ENCODE assay signal across 15 mouse cellular contexts in genomic region chrX:157920093-157920492, GRCm38 (mm10).
"Had no signal": no experiment of that assay in that cellular context is flagged by ENCODE, and none has a peak within 500 bp of the region (broad histone marks: within the 10 kb centered on the region; RNA-seq: fewer than 3 reads in every experiment).

No protein-coding gene starts in this region.

- H3K27ac ChIP-seq: limb, embryonic 15.5 days; liver, embryonic 12.5 days; midbrain, embryonic 15.5 days; neural tube, embryonic 12.5 days; stomach, embryonic 15.5 days had no signal

- H3K9me3 ChIP-seq: limb, embryonic 15.5 days; liver, embryonic 12.5 days; megakaryocyte, embryonic 14.5 days; midbrain, embryonic 15.5 days; neural tube, embryonic 12.5 days; stomach, embryonic 15.5 days had no signal

- H3K9ac ChIP-seq: limb, embryonic 15.5 days; liver, embryonic 12.5 days; lung, embryonic 14.5 days; midbrain, embryonic 15.5 days; neural tube, embryonic 12.5 days; stomach, embryonic 15.5 days had no signal

- H3K4me2 ChIP-seq: limb, embryonic 15.5 days; liver, embryonic 12.5 days; lung, embryonic 14.5 days; midbrain, embryonic 11.5 days; midbrain, embryonic 15.5 days; neural tube, embryonic 12.5 days; stomach, embryonic 15.5 days had no signal

- H3K27me3 ChIP-seq: limb, embryonic 15.5 days; liver, embryonic 12.5 days; megakaryocyte, embryonic 14.5 days; midbrain, embryonic 15.5 days; neural tube, embryonic 12.5 days; stomach, embryonic 15.5 days had no signal

- H3K4me3 ChIP-seq: limb, embryonic 15.5 days; liver, embryonic 12.5 days; megakaryocyte, embryonic 14.5 days; midbrain, embryonic 15.5 days; neural tube, embryonic 12.5 days; stomach, embryonic 15.5 days had no signal

- H3K36me3 ChIP-seq: limb, embryonic 15.5 days; liver, embryonic 12.5 days; midbrain, embryonic 15.5 days; neural tube, embryonic 12.5 days; stomach, embryonic 15.5 days had no signal

- DNase-seq: kidney, postnatal 25 days; layer of hippocampus, adult 9-11 months; layer of hippocampus, postnatal 36 days; lung, embryonic 14.5 days; lung, postnatal 10 days; lung, postnatal 4 days; retina, postnatal 1 day; thymus, postnatal 4 days had no signal

- ATAC-seq: liver, embryonic 12.5 days; midbrain, embryonic 15.5 days had no signal

- H3K4me1 ChIP-seq: limb, embryonic 15.5 days; liver, embryonic 12.5 days; megakaryocyte, embryonic 14.5 days; midbrain, embryonic 15.5 days; neural tube, embryonic 12.5 days; stomach, embryonic 15.5 days had no signal
